Mouse (Mus musculus): ENCODE measurements around the gene Nfia.
A peak's percentile ranks its signal among the peaks of the same experiment; 100 is the strongest.

Gene Nfia

GRCm38 (mm10) chr4:97783073-97783879, 10.7 kb downstream of the Nfia start:
- DNase-seq (ENCODE audit: low spot score in 2 of 2): no peak

DNA sequence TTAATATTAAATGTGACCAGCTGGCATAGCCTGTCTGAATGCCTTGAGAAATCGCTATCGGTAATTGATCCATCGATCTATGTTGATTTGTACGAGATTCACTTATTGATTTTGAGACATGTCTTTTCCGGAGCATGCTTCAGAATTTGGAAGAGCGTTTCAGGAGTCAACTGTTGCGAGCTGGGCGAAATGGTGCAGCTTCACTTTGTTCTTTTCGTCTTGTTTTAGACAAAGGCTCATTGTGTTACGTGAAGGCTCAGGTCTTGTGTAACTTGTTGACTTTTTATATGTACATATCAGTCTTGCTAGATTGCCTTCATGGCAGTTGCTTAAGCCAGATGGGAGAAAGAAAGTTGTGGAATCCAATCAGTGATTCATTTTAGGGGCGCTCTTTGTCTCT, 11.7 kb downstream of the Nfia start:
- no peak for DNase-seq (ENCODE audit: low spot score in 2 of 2)

- DNase-seq (ENCODE audit: low spot score in 2 of 2): no peak
These were observed 13.2 kb downstream of the Nfia start for GRCm38 (mm10) chr4:97785547-97786271.

GRCm38 (mm10) chr4:97786571-97786970, 14.0 kb downstream of the Nfia start:
- no peak for DNase-seq (ENCODE audit: low spot score in 2 of 2)

- DNase-seq (ENCODE audit: low spot score in 2 of 2): peak; percentile 49 to 56
These were observed 15.0 kb downstream of the Nfia start for GRCm38 (mm10) chr4:97787515-97787914.

- no peak for DNase-seq (ENCODE audit: low spot score in 2 of 2)
These were observed 16.0 kb downstream of the Nfia start for GRCm38 (mm10) chr4:97788537-97788936.

DNA sequence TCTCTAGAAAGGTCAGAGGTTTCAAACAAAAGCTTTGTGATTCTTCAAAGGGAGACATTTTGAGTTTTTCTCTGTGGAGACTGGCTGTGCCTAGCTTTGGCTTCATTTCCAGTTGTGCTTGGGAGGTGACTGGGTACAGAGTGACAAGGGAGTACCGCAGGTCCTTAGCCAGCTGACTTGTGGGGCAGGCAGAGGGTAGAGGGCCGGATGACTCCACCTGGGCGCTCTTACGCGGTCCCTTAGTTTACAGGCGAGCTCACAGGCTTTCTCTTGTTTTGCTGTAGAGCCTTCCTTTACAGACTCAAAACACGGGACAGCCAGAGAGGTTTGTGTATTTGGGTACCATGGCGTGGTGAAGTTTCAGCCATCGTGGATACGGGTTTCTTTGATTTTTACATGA, 21.4 kb downstream of the Nfia start:
- DNase-seq (ENCODE audit: low spot score in 2 of 2): no peak

- DNase-seq (ENCODE audit: low spot score in 2 of 2): no peak
These were observed 22.3 kb downstream of the Nfia start for GRCm38 (mm10) chr4:97794865-97795264.

GRCm38 (mm10) chr4:97795957-97796356, 23.4 kb downstream of the Nfia start:
- no peak for DNase-seq (ENCODE audit: low spot score in 2 of 2)

- no peak for DNase-seq (ENCODE audit: low spot score in 2 of 2)
These were observed 24.0 kb downstream of the Nfia start for GRCm38 (mm10) chr4:97796505-97796904.

- DNase-seq (ENCODE audit: low spot score in 2 of 2): no peak
These were observed 31.3 kb downstream of the Nfia start for GRCm38 (mm10) chr4:97803791-97804190.

GRCm38 (mm10) chr4:97804638-97805037, 32.1 kb downstream of the Nfia start:
- DNase-seq (ENCODE audit: low spot score in 2 of 2): no peak

- no peak for DNase-seq (ENCODE audit: low spot score in 2 of 2)
These were observed 32.7 kb downstream of the Nfia start for GRCm38 (mm10) chr4:97805255-97805654.

- no peak for DNase-seq (ENCODE audit: low spot score in 2 of 2)
These were observed 33.6 kb downstream of the Nfia start for GRCm38 (mm10) chr4:97805896-97806808.

DNA sequence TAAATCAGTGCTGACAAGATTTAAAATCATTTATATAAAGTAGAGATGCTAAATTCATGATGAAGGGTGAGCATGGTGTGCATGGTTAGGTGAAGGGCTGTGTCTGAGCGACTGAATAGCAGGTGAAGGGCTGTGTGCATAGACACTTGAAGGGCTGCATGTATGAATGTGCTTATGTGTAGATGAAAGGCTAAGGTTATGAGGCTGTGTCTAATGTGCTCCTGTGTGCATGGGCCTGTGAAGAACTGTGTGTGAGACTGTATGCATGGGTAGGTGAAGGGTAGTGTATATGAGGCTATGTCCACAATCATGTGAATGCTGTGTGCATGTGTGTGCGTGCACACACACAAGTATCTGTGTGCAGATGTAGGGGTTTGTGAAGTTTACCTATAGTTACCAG, 34.4 kb downstream of the Nfia start:
- no peak for DNase-seq (ENCODE audit: low spot score in 2 of 2)

DNA sequence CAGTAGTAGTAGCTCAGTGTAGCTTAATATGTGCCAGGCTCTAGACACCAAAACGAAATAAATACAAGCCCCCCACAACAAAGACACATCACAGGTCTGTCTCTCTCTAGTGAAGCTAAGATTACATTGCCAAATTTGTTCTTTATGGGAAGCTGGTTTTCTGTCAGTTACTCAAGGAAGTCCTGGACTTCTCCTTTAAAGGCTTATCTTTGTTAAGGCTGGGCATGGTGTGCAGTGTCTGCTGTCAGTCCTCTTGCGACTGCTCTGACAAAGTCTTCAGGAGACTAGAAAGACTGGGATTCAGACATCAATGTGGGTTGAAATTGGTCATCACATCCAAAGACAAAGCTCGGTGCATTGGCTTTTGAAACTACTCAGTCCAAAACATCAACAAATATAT, 36.4 kb downstream of the Nfia start:
- DNase-seq (ENCODE audit: low spot score in 2 of 2): no peak

- DNase-seq (ENCODE audit: low spot score in 2 of 2): no peak
These were observed 37.2 kb downstream of the Nfia start for GRCm38 (mm10) chr4:97809582-97810295.

GRCm38 (mm10) chr4:97810348-97810939, 37.9 kb downstream of the Nfia start:
- DNase-seq (ENCODE audit: low spot score in 2 of 2): no peak

DNA sequence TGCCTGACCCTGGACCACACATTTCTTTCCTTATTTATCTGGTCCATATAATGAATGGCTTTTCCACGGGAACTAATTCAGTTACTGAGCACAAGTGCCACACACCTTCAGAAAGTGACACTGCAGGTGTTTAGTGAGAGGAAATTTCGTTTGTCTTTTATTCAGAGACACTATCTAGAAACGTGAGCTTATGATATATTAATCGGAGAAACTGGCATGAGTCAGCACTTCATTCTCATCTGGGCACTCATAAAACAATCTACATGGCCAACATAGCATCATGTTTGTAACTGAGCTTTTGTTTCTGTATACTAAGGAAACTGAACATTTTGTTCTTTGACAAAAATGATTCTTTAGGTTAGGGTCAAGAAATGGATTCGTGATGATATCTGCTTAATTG, 40.5 kb downstream of the Nfia start:
- DNase-seq (ENCODE audit: low spot score in 2 of 2): no peak

- DNase-seq (ENCODE audit: low spot score in 2 of 2): no peak
These were observed 41.5 kb downstream of the Nfia start for GRCm38 (mm10) chr4:97813996-97814395.

DNA sequence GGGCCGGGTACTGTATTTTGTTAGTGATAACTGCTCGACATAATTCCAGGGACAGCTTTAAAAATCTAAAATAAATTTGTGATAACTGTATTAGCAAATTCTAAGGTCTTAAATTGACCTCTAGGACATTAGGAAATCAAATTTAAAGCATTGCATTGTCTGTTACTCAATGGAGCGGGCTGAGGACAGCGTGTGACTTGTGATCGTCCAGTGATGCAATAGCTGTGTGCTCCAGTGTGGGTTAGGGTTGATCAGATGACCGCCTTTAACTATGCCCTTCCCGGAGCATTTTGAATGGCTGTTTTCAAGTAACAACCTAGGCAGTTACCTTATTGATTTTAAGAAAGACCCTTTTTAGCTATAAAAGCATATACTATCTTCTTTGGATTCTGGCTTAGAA, 42.0 kb downstream of the Nfia start:
- no peak for DNase-seq (ENCODE audit: low spot score in 2 of 2)

All from right cerebral cortex, postnatal 36 days (tissue).